Mouse (Mus musculus) gastrocnemius, adult 2 months (tissue): ENCODE results near the gene Nedd9. TPM values are rescaled to one million over a fixed set of nuclear protein-coding genes. Genes with fewer than 3 reads are reported as not detected.

ENCODE experiments used
- DNase-seq: peaks from one replicate; pipeline ENCODE4 v3.0.0; 2022
- H3K27ac ChIP-seq: fragments of 200-600 bp; 2 replicates; pipeline ENCODE4 v1.8.1; 2022; ENCODE audit warnings: mild to moderate bottlenecking
- H3K4me3 ChIP-seq: fragments of 200-600 bp; 2 replicates; pipeline ENCODE4 v1.8.1; 2022; ENCODE audit warnings: mild to moderate bottlenecking, moderate library complexity
- CTCF ChIP-seq: fragments of 200-600 bp; IDR thresholded peaks from 2 replicates; pipeline ENCODE4 v1.8.1; 2022; ENCODE audit warnings: antibody characterized with exemption, mild to moderate bottlenecking, moderate library complexity
- intact Hi-C: fragments of 180-260 bp; cut with DNase I; formaldehyde crosslinking; loops from one replicate; pipeline ENCODE4 v1.15.1; 2025
- total RNA-seq, 2 experiments: library from RNA; stranded (reverse); gene quantifications; 2 replicates each; pipeline ENCODE4 v1.2.3; 2021

Nedd9 gene
- total RNA-seq, 2 experiments from 2014 or later = 4.2 to 11.2 TPM

DNA sequence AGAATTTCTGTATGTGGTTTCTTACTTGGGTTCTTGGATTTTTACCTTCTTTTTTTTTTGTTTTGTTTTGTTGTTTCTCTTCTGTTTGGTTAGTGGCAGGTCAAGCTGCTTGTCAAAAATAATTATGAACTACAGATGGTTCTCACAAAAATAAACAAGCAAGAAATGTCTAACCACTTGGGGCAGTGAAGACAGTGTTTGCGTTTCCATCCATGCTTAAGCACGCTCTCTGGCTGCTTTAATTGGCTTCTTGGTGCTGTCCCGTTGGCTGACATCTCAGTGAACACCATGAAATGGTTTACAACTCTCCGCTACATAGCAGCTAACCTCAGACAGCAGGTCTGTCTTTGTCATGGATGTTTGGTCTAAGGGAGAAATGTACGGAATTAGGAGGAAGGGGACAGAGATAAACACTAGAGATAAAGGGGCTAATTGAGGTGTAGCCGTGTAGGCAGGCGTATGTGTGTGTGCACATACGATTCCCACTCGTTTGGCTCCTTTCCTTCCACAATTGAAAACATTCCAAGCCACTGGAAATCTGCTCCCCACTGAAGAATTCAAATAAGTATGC is 2.6 kb upstream of the Nedd9 start:
- H3K27ac ChIP-seq = no peak overlapping the region
- no peak for TF ChIP-seq CTCF
- intact Hi-C loops = no loop called here
- no peak overlapping the region for H3K4me3 ChIP-seq
- no peak for DNase-seq

GRCm38 (mm10) chr13:41487409-41487743 is 214 bp upstream of the Nedd9 start:
- peak overlapping the region; percentile 80 for H3K27ac ChIP-seq
- intact Hi-C loops = no loop called here
- TF ChIP-seq CTCF = no peak
- peak overlapping the region; percentile 60 for H3K4me3 ChIP-seq
- DNase-seq = no peak

DNA sequence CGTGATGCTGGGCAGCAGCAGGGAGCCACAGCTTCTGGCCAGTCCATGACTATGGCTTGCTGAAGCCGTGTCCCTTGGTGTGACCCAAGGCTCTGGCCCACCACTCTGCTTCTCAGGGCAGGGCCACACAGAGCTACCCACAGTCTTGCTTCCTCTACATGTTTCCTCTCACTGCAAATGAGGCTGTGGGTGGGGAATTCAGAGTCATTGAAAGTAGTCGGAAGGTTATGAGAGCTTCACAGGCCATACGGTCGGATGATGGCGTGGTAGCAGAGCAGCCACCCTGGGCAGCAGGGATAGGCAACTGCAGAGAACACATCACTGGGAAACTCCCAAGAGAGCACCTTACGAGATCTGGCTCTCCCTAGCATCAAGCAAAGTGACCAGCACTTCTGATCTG is 3.2 kb downstream of the Nedd9 start:
- no peak for DNase-seq
- intact Hi-C loops = no loop called here
- H3K4me3 ChIP-seq = no peak overlapping the region
- TF ChIP-seq CTCF = no peak
- no peak overlapping the region for H3K27ac ChIP-seq

DNA sequence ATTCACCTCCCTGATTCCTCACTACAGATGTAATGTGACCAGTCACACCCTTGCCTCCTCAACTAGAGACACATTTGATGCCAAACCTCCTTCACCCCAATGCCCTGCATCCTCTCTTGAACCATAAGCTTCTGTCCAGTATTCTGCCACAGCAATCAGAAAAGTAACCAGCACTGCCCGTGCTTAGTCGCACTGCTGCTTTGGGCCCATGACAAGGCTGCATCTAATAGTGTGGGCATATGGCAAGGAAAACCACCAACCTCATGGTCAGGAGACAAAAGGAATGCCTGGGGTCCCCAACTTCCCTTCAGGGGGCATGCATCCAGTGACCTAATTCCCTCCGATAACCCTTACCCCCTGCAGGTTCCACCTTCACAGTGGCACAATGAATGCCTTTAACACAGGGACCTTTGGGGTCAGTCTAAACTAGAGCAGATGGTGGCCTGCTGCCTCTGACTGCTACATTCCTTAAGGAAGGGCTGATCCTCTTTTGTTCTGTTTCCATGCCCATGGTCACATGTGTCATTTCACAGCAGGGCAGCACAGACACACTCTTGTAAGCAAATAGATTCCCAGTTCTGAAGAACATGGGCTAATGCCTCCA is 4.7 kb downstream of the Nedd9 start:
- intact Hi-C loops = no loop called here
- no peak overlapping the region for H3K4me3 ChIP-seq
- no peak for TF ChIP-seq CTCF
- H3K27ac ChIP-seq = no peak overlapping the region
- no peak for DNase-seq

GRCm38 (mm10) chr13:41479737-41480435 is 7.3 kb downstream of the Nedd9 start:
- TF ChIP-seq CTCF = no peak
- no peak for DNase-seq
- Histone ChIP-seq H3K4me3 (no peak overlapping the region), H3K27ac (0 out of 2 replicates have a peak overlapping the region, but pooled peaks have one; percentile 6)
- intact Hi-C loops = no loop called here

DNA sequence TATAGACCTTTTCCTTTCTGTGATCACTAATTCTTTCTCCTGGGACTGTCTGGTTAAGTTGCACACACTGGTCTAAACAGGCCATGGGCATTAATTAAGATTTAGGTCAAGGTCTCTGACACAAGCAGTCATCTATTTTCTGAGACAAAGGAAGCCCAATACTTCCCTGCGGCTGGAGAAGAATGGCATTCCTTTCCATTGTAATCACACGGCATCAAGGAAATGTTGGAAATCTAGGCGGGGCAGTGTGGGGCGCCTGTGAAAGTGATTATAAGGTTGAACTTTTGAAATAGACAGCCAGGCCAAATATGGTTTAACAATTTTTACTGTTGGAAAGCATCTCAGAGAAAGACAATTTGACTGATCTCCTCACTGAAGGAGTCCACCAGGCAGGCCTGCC is 10.9 kb downstream of the Nedd9 start:
- H3K27ac ChIP-seq = peak overlapping the region; percentile 79
- no peak overlapping the region for H3K4me3 ChIP-seq
- intact Hi-C loops = no loop called here
- DNase-seq = peak; percentile 24
- TF ChIP-seq CTCF = no peak

- Histone ChIP-seq H3K27ac (no peak overlapping the region), H3K4me3 (no peak overlapping the region)
- DNase-seq = no peak
- TF ChIP-seq CTCF = no peak
- intact Hi-C loops = no loop called here
Observed at GRCm38 (mm10) chr13:41474365-41474764, 12.8 kb downstream of the Nedd9 start.

GRCm38 (mm10) chr13:41473504-41473903 is 13.7 kb downstream of the Nedd9 start:
- Histone ChIP-seq H3K4me3 (no peak overlapping the region), H3K27ac (no peak overlapping the region)
- no peak for TF ChIP-seq CTCF
- no peak for DNase-seq
- intact Hi-C loops = no loop called here

DNA sequence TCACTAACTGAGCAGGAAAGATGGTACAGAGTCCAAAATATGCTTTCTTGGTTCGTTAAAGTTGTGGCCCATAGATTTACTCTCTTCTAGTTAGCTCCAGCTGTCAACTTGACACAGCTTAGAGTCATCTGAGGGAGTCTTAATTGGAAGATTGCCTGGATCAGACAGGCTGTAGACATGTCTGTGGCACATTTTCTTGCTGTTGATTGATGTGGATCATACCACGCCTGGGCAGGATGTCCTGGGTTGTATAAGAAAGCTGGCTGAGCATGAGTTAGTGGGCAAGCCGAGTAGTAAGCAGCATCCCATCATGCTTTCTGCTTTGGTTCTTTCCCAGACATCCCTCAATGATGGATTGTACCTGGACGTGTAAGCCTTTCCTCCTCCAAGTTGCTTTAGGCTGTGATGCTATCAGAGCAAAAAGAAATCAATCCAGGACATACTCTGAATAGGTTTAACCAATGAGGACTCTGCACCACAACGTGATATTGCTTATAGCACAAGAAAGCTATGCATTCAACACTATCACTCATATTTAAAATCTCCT is 14.2 kb downstream of the Nedd9 start:
- no peak overlapping the region for H3K4me3 ChIP-seq
- TF ChIP-seq CTCF = no peak
- intact Hi-C loops = no loop called here
- DNase-seq = no peak
- H3K27ac ChIP-seq = no peak overlapping the region

GRCm38 (mm10) chr13:41468277-41468676 is 18.9 kb downstream of the Nedd9 start:
- Histone ChIP-seq H3K4me3 (no peak overlapping the region), H3K27ac (peak overlapping the region; percentile 84)
- DNase-seq = no peak
- TF ChIP-seq CTCF = no peak
- intact Hi-C loops = no loop called here

DNA sequence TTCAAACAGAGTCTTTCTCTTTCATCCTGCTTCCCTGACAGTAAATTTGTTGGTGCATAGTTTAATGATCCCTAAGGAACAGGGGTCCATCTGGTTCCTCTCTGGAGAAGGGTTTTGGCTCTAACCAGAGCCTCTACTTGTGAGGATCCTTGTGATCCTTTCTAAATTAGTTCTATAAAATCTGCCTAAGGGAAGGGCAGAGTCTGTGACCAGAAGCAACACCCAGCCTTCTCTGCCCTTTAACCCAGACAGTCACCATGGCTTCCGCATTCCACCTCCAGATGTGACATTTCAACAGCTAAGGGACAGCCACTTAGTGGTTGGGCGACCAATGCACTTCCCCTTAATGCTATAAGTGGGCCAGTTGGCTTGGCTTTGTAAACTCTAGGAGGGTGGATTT is 20.1 kb downstream of the Nedd9 start:
- H3K27ac ChIP-seq = peak overlapping the region; percentile 84
- TF ChIP-seq CTCF = no peak
- intact Hi-C loops = no loop called here
- DNase-seq = peak; percentile 42
- H3K4me3 ChIP-seq = no peak overlapping the region; the same call in 1 of the 2 replicates

DNA sequence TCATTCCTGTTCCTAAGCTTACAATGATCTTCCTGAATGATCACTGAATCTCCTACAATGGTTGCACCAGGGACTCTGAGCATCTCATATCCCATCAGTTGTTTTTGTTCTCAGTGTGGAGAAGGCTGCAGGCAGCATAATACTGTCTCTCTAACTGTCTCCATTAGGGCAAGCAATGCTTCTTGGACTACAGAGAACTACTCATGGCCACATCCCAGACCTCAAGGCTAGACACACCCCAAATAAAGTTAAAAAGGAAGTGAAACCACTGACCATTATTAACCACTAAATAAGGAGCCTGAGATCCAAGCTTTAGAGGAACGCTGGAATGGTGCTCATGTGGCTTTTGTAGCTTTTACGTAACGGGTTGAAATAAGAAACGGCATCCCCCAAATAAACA is 20.5 kb downstream of the Nedd9 start:
- Histone ChIP-seq H3K4me3 (peak overlapping the region; percentile 2; the same call in 1 of the 2 replicates), H3K27ac (peak overlapping the region; percentile 84)
- no peak for DNase-seq
- intact Hi-C loops = no loop called here
- TF ChIP-seq CTCF = no peak

DNA sequence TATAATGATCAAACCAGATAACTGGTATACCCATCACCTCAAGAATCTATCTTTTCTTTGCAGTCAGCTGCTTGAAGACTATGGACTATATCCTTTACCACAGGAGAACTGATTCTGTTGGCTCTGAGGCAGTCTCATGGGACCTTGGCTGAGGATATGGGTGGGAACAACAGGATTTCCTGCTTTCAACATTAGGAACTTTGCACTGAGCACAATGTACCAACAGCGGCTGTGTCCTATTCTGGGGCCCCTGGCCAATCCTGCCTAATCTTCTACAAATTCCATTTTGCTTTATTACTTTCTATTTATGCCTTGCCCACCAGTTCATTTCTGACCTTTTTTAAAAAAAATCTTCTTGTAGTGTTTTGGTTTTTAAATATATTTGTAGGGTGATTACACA is 21.0 kb downstream of the Nedd9 start:
- H3K4me3 ChIP-seq = peak overlapping the region; percentile 2; the same call in 1 of the 2 replicates
- TF ChIP-seq CTCF = no peak
- peak; percentile 56 for DNase-seq
- intact Hi-C loops = no loop called here
- H3K27ac ChIP-seq = peak overlapping the region; percentile 84
